Mouse (Mus musculus) forebrain, postnatal 0 days (tissue): Measurements from ENCODE around the gene Cog2. TPM values are rescaled to one million over a fixed set of nuclear protein-coding genes. Genes with fewer than 3 reads are reported as not detected.
A peak's percentile ranks its signal among the peaks of the same experiment; 100 is the strongest.

Experiments
- ATAC-seq: fragments of 200-750 bp; cut with Nextera tagmentation; 2 replicates; pipeline ENCODE4 v1.8.0; 2017; ENCODE audit warnings: mild to moderate bottlenecking, moderate library complexity
- DNase-seq: peaks from one replicate; pipeline ENCODE4 v3.0.0-alpha.2; 2015
- H3K27ac ChIP-seq: fragments of 300-500 bp; sonication (generic); 2 replicates; pipeline ENCODE4 v1.5.1; 2014; ENCODE audit warnings: low read depth, mild to moderate bottlenecking, antibody characterized with exemption, low read length, moderate library complexity, mixed read lengths
- H3K27me3 ChIP-seq: fragments of 300-500 bp; sonication (generic); 2 replicates; pipeline ENCODE4 v1.6.1; 2014; ENCODE audit warnings: mild to moderate bottlenecking, low read length, mixed read lengths; ENCODE audit not compliant: insufficient read depth
- H3K36me3 ChIP-seq: fragments of 300-500 bp; sonication (generic); 2 replicates; pipeline ENCODE4 v1.6.1; 2014; ENCODE audit warnings: mild to moderate bottlenecking, moderate library complexity; ENCODE audit not compliant: insufficient read depth
- H3K4me1 ChIP-seq: fragments of 300-500 bp; sonication (generic); 2 replicates; pipeline ENCODE4 v1.6.1; 2014; ENCODE audit warnings: antibody characterized with exemption; ENCODE audit not compliant: insufficient read depth
- H3K4me2 ChIP-seq: fragments of 300-500 bp; sonication (generic); 2 replicates; pipeline ENCODE4 v1.6.1; 2014; ENCODE audit warnings: low read depth, mild to moderate bottlenecking, moderate library complexity
- H3K4me3 ChIP-seq: fragments of 300-500 bp; sonication (generic); 2 replicates; pipeline ENCODE4 v1.5.1; 2014; ENCODE audit warnings: low read depth, low read length, mixed read lengths
- H3K9ac ChIP-seq: fragments of 300-500 bp; sonication (generic); 2 replicates; pipeline ENCODE4 v1.6.1; 2014; ENCODE audit warnings: mild to moderate bottlenecking
- H3K9me3 ChIP-seq: fragments of 300-500 bp; sonication (generic); 2 replicates; pipeline ENCODE4 v1.6.1; 2016; ENCODE audit warnings: low read length
- CTCF ChIP-seq: sonication (generic); IDR thresholded peaks from 2 replicates; pipeline ENCODE4 v1.5.1; 2016; ENCODE audit warnings: antibody characterized with exemption, control low read depth, low read depth
- WGBS: fragments of 180-500 bp; shearing (Covaris S2); extraction: QIAGEN DNeasy Blood & Tissue Kit; methylation state at CpG from one replicate; pipeline ENCODE4 v1.1.7; 2014; 5-methylcytosine and 5-hydroxymethylcytosine counted together
- polyA plus RNA-seq: library from polyadenylated mRNA; unstranded; fragments of >200 nt; fragmentation: Nextera tagmentation; extraction: Ambion mirVana; gene quantifications from 2 replicates; pipeline ENCODE4 v1.2.1, GENCODE M21; 2015
- total RNA-seq: library from RNA; depleted of rRNA; stranded (reverse); fragments of >200 nt; gene quantifications from 2 replicates; pipeline ENCODE4 v1.2.3, GENCODE M21; 2014

Gene Cog2
- total and polyA plus RNA-seq, 2 experiments from 2014 or later, result 19.3 to 32.9 TPM

- no peak overlapping the region for H3K9ac ChIP-seq
- WGBS, result 93% methylated on average over 6 of the region's 6 CpGs
- H3K27ac ChIP-seq, result no peak overlapping the region
- H3K9me3 ChIP-seq, result no peaks in the 10 kb centered on the region
- DNase-seq, result no peak
- H3K36me3 ChIP-seq, result no peaks in the 10 kb centered on the region
- H3K4me2 ChIP-seq, result no peak overlapping the region
- no peaks in the 10 kb centered on the region for H3K27me3 ChIP-seq
- H3K4me3 ChIP-seq, result no peak overlapping the region
- ATAC-seq, result no peak
- TF ChIP-seq CTCF, result no peak
- H3K4me1 ChIP-seq, result no peaks in the 10 kb centered on the region
Measured at GRCm38 (mm10) chr8:124489311-124489710, 31.3 kb upstream of the Cog2 start.

GRCm38 (mm10) chr8:124489786-124490185, 30.8 kb upstream of the Cog2 start:
- no peaks in the 10 kb centered on the region for H3K9me3 ChIP-seq
- H3K4me2 ChIP-seq, result no peak overlapping the region
- no peak overlapping the region for H3K27ac ChIP-seq
- H3K4me1 ChIP-seq, result no peaks in the 10 kb centered on the region
- H3K4me3 ChIP-seq, result no peak overlapping the region
- H3K9ac ChIP-seq, result no peak overlapping the region
- ATAC-seq (no peak), DNase-seq (no peak)
- no peaks in the 10 kb centered on the region for H3K36me3 ChIP-seq
- 89% methylated on average over 6 of the region's 6 CpGs for WGBS
- TF ChIP-seq CTCF, result peak; percentile 20; the same call in 1 of the 2 replicates
- no peaks in the 10 kb centered on the region for H3K27me3 ChIP-seq

GRCm38 (mm10) chr8:124494397-124494796, 26.2 kb upstream of the Cog2 start:
- Histone ChIP-seq H3K4me1 (no peaks in the 10 kb centered on the region), H3K9ac (no peak overlapping the region), H3K4me3 (no peak overlapping the region), H3K27ac (no peak overlapping the region), H3K4me2 (no peak overlapping the region), H3K27me3 (no peaks in the 10 kb centered on the region), H3K36me3 (no peaks in the 10 kb centered on the region), H3K9me3 (no peaks in the 10 kb centered on the region)
- 62% methylated on average over 3 of the region's 3 CpGs for WGBS
- no peak for ATAC-seq
- no peak for TF ChIP-seq CTCF
- DNase-seq, result no peak

DNA sequence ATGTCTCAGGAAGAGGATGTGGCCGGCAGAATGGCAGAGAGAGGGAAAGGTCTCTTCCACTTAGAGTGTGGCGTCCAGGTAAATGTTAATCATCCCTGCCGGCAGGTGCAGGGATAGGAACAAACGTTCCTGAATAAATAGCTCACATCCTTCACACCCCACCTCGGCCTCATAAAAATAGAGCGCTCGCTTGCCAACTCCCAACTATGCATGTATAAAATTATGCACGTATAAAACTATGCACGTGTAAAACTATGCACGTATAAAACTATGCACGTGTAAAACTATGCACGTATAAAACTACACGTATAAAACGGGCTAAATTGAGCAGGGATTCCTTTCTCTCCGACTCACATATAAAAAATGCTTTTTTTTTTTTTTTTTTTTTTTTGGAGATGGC, 25.6 kb upstream of the Cog2 start:
- Histone ChIP-seq H3K4me2 (no peak overlapping the region), H3K9ac (no peak overlapping the region), H3K9me3 (no peaks in the 10 kb centered on the region), H3K27me3 (no peaks in the 10 kb centered on the region), H3K36me3 (no peaks in the 10 kb centered on the region), H3K27ac (no peak overlapping the region), H3K4me1 (no peaks in the 10 kb centered on the region), H3K4me3 (no peak overlapping the region)
- ATAC-seq, result no peak
- TF ChIP-seq CTCF, result no peak
- DNase-seq, result no peak
- 80% methylated on average over 15 of the region's 15 CpGs for WGBS

GRCm38 (mm10) chr8:124495676-124496075, 24.9 kb upstream of the Cog2 start:
- no peak overlapping the region for H3K27ac ChIP-seq
- ATAC-seq, result no peak
- H3K36me3 ChIP-seq, result no peaks in the 10 kb centered on the region
- H3K4me3 ChIP-seq, result no peak overlapping the region
- WGBS, result 66% methylated on average over 11 of the region's 11 CpGs
- no peaks in the 10 kb centered on the region for H3K9me3 ChIP-seq
- H3K9ac ChIP-seq, result no peak overlapping the region
- no peak for DNase-seq
- no peak for TF ChIP-seq CTCF
- H3K4me2 ChIP-seq, result no peak overlapping the region
- H3K27me3 ChIP-seq, result no peaks in the 10 kb centered on the region
- H3K4me1 ChIP-seq, result no peaks in the 10 kb centered on the region

DNA sequence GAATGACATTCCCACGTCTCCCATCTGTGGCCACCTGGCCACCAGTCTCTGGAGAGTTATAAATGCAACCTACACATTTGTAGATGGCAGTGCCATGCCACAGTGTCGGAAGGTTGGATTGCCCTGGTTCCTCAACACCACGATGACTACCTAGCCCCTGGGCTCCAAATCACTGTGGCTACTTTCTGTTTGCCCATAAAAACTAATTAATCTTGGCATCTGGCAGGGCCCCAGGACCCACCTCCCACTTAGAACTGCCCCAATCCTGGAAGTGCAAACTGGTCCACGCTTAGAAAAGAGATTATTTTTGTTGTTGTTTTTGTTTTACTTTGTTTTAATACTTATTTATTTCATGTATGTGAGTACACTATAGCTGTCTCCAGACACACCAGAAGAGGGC, 24.3 kb upstream of the Cog2 start:
- ATAC-seq (no peak), DNase-seq (no peak)
- no peaks in the 10 kb centered on the region for H3K9me3 ChIP-seq
- H3K27ac ChIP-seq, result no peak overlapping the region
- TF ChIP-seq CTCF, result no peak
- no peaks in the 10 kb centered on the region for H3K4me1 ChIP-seq
- H3K4me2 ChIP-seq, result no peak overlapping the region
- no peak overlapping the region for H3K4me3 ChIP-seq
- H3K9ac ChIP-seq, result no peak overlapping the region
- no peaks in the 10 kb centered on the region for H3K36me3 ChIP-seq
- 84% methylated on average over 4 of the region's 4 CpGs for WGBS
- H3K27me3 ChIP-seq, result no peaks in the 10 kb centered on the region

DNA sequence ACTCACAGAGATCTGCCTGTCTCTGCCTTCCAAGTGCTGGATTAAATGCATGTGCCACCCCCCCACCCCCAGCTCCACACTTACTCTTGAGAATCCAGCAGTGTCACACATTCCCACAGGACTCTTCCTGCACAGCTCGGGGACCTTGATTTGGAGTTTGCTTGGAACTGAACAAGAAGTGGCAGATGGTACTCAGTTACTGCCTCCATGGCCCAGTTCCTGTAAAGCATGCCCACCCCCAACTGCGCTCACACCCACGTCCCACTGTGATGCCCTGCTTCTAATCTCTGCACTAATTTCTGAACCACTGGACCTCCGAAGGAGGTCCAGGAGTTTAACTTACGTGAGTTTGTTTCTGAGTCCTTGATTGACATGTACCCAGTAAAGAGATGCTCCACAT, 23.7 kb upstream of the Cog2 start:
- Histone ChIP-seq H3K9me3 (no peaks in the 10 kb centered on the region), H3K27ac (no peak overlapping the region), H3K4me2 (no peak overlapping the region), H3K4me1 (no peaks in the 10 kb centered on the region), H3K36me3 (no peaks in the 10 kb centered on the region), H3K27me3 (no peaks in the 10 kb centered on the region), H3K4me3 (no peak overlapping the region), H3K9ac (no peak overlapping the region)
- ATAC-seq (no peak), DNase-seq (no peak)
- 93% methylated on average over 5 of the region's 5 CpGs for WGBS
- TF ChIP-seq CTCF, result no peak

DNA sequence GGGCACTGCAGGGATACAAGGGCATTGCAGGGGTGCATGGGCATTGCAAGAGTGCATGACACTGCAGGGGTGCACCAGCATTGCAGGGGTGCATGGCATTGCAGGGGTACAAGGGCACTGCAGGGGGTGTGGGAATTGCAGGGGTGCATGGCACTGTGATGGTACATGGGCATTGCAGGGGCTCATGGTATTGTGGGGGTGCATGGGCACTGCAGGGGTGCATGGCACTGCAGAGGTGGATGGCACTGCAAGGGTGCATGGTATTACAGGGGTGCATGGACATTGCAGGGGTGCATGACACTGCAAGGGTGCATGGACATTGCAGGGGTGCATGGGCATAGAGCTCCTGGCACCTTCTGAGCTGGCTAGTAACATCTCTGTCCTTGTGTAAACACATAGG, 22.2 kb upstream of the Cog2 start:
- H3K4me1 ChIP-seq, result no peaks in the 10 kb centered on the region
- H3K36me3 ChIP-seq, result no peaks in the 10 kb centered on the region
- no peaks in the 10 kb centered on the region for H3K27me3 ChIP-seq
- ATAC-seq (no peak), DNase-seq (no peak)
- no peak for TF ChIP-seq CTCF
- no peak overlapping the region for H3K9ac ChIP-seq
- H3K9me3 ChIP-seq, result no peaks in the 10 kb centered on the region
- H3K4me3 ChIP-seq, result no peak overlapping the region
- no peak overlapping the region for H3K27ac ChIP-seq
- no peak overlapping the region for H3K4me2 ChIP-seq
